Mouse (Mus musculus) hindbrain, embryonic 12.5 days (tissue): ENCODE results near the gene Lars2. TPM values are rescaled to one million over a fixed set of nuclear protein-coding genes. Genes with fewer than 3 reads are reported as not detected.
"Not testable (repeated sequence)": the region's sequence is repeated elsewhere in the genome, so short reads cannot be mapped to it uniquely, and the experiment has no call there.

Experiments used
- ATAC-seq: fragments of 200-750 bp; cut with Nextera tagmentation; 2 replicates; pipeline ENCODE4 v1.8.0; 2017; ENCODE audit warnings: moderate TSS enrichment; ENCODE audit not compliant: low FRiP score
- H3K27ac ChIP-seq: fragments of 300-500 bp; sonication (generic); 2 replicates; pipeline ENCODE4 v1.5.1; 2016; ENCODE audit warnings: mild to moderate bottlenecking
- H3K27me3 ChIP-seq: fragments of 300-500 bp; sonication (generic); 2 replicates; pipeline ENCODE4 v1.6.1; 2016; ENCODE audit warnings: mild to moderate bottlenecking
- H3K36me3 ChIP-seq: fragments of 300-500 bp; sonication (generic); 2 replicates; pipeline ENCODE4 v1.6.1; 2016; ENCODE audit warnings: mild to moderate bottlenecking
- H3K4me1 ChIP-seq: fragments of 300-500 bp; sonication (generic); 2 replicates; pipeline ENCODE4 v1.6.1; 2016
- H3K4me2 ChIP-seq: fragments of 300-500 bp; sonication (generic); replicated peaks from 2 replicates; pipeline ENCODE4 v1.6.1; 2016; ENCODE audit warnings: mild to moderate bottlenecking
- H3K4me3 ChIP-seq: fragments of 300-500 bp; sonication (generic); 2 replicates; pipeline ENCODE4 v1.5.1; 2016; ENCODE audit warnings: mild to moderate bottlenecking
- H3K9ac ChIP-seq: fragments of 300-500 bp; sonication (generic); 2 replicates; pipeline ENCODE4 v1.6.1; 2016; ENCODE audit warnings: mild to moderate bottlenecking, moderate library complexity
- H3K9me3 ChIP-seq: fragments of 300-500 bp; sonication (generic); replicated peaks from 2 replicates; pipeline ENCODE4 v1.6.1; 2016; ENCODE audit warnings: mild to moderate bottlenecking
- WGBS: fragments of 180-500 bp; shearing (Covaris S2); methylation state at CpG from one replicate; pipeline ENCODE4 v1.1.7; 2016; 5-methylcytosine and 5-hydroxymethylcytosine counted together
- polyA plus RNA-seq: library from polyadenylated mRNA; unstranded; fragments of >200 nt; fragmentation: Nextera tagmentation; extraction: Ambion mirVana; gene quantifications from 2 replicates; pipeline ENCODE4 v1.2.1, GENCODE M21; 2016

Lars2 gene
- polyA plus RNA-seq, 1 experiment from 2014 or later = 1,119 TPM

DNA sequence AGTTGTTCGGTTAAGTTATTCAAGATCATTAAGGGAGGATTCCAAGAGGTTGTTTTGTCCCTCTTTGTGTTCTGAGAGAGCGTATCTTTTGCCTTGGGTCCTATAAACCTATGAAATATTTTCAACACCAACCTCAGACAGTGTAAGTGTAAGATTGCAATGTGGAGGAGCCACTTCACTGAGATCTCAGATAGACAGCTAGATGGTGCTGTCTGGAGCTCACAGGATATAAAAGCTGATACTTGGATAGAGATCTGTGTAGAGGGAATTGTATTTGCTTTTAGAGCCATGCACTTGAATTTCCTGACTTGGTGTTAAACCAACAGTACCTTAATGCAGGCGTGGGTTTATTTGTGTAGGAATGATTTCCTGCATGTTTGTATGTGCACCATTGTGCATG lies 35.5 kb downstream of the Lars2 start:
- Histone ChIP-seq H3K9ac (no peak overlapping the region), H3K27ac (no peak overlapping the region), H3K4me2 (no peak overlapping the region), H3K27me3 (no peaks in the 10 kb centered on the region), H3K4me3 (no peak overlapping the region), H3K36me3 (no peaks in the 10 kb centered on the region), H3K9me3 (no peaks in the 10 kb centered on the region), H3K4me1 (no peaks in the 10 kb centered on the region)
- 89% methylated on average over 3 of the region's 3 CpGs for WGBS
- ATAC-seq = no peak

DNA sequence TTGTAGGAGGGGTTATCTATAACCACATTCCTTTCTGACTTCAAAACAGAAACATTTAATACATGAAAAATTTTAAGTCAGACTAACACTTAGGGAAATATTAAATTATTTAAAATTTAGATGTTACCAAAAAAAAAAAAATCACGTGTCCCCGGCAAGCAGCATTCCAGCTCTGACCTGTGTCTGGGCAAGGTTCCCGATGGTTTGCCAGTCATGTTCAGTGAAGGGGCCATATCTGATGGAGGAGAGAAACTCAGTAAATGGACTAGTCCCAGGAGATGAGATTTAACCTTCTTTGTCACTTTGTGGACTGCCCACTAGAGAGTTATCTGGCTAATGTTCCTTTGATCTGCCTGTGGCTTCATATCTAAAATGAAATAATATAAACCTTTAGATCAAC lies 36.3 kb downstream of the Lars2 start:
- no peak for ATAC-seq
- Histone ChIP-seq H3K27ac (no peak overlapping the region), H3K4me3 (no peak overlapping the region), H3K36me3 (no peaks in the 10 kb centered on the region), H3K9me3 (no peaks in the 10 kb centered on the region), H3K27me3 (no peaks in the 10 kb centered on the region), H3K9ac (no peak overlapping the region), H3K4me1 (no peaks in the 10 kb centered on the region), H3K4me2 (no peak overlapping the region)
- 89% methylated on average over 3 of the region's 3 CpGs for WGBS

DNA sequence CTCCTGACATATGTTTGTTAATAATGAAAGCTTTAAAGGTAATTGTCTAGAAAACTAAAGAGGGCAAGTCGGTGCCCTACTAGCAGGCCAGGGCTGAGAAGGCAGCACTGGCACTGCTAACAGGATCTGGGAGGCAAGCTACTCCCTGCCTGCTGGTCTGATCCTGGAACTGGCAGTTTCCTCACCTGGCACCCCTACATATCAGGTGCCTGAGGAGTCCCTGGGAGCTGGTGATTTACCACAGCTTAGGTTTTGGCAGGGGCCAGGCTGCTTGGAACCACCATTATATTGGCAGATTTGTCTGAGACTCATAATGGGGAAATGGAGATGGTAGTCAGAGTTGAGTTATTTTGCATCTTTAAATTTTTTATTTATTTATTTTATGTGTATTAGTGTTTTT lies 38.5 kb downstream of the Lars2 start:
- Histone ChIP-seq H3K4me3 (no peak overlapping the region), H3K4me2 (no peak overlapping the region), H3K27me3 (no peaks in the 10 kb centered on the region), H3K27ac (no peak overlapping the region), H3K9me3 (no peaks in the 10 kb centered on the region), H3K9ac (no peak overlapping the region), H3K4me1 (no peaks in the 10 kb centered on the region), H3K36me3 (no peaks in the 10 kb centered on the region)
- ATAC-seq = no peak
- WGBS = 89% methylated on average over 1 of the region's 1 CpGs

DNA sequence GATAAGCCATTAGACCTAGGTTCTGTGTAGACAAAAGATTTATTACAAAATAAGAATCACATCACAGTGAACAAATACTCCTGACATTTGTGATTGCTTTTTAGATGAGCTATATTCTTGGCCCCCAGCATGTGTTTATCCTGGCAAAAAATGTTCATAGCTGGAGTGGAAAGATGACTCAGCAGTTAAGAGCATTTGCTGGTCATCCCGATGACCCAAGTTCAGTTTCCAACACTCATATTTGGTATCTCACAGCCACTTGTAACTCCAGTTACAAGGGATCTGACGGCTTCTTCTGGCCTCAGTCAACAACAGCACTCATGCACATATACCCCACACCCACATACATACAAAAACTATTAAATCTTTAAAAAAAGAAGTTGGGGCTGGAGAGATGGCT lies 42.0 kb downstream of the Lars2 start:
- ATAC-seq = no peak
- Histone ChIP-seq H3K4me1 (no peaks in the 10 kb centered on the region), H3K27ac (no peak overlapping the region), H3K4me2 (no peak overlapping the region), H3K9ac (no peak overlapping the region), H3K36me3 (peaks cover 21% of the 10 kb centered on the region), H3K4me3 (no peak overlapping the region), H3K9me3 (no peaks in the 10 kb centered on the region), H3K27me3 (no peaks in the 10 kb centered on the region)
- 99% methylated on average over 2 of the region's 2 CpGs for WGBS

DNA sequence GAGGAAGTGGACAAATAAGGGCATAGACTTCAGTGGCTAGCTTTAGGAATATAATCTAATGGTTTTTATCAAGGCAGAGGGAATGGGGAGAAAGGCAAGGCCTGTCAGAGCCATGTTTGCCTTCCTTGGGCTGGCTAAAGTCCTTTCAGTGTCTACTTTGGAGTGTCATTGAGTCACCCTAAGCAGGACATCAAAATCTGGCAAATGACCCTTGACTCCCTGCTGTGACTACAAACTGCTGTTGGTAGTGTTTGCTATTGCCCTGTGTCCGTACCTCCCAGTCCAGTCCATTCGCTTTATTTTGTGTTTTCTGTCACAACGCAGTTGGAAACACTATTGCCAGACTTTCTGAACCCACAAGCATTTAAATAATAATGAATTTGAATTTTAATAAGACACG lies 63.1 kb downstream of the Lars2 start:
- ATAC-seq = no peak
- H3K36me3 ChIP-seq = peaks cover 15% of the 10 kb centered on the region; the same call in 1 of the 2 replicates
- no peak overlapping the region for H3K9ac ChIP-seq
- no peaks in the 10 kb centered on the region for H3K9me3 ChIP-seq
- H3K27me3 ChIP-seq = no peaks in the 10 kb centered on the region
- no peak overlapping the region for H3K4me2 ChIP-seq
- H3K4me1 ChIP-seq = no peaks in the 10 kb centered on the region
- no peak overlapping the region for H3K27ac ChIP-seq
- 86% methylated on average over 4 of the region's 4 CpGs for WGBS
- H3K4me3 ChIP-seq = no peak overlapping the region

DNA sequence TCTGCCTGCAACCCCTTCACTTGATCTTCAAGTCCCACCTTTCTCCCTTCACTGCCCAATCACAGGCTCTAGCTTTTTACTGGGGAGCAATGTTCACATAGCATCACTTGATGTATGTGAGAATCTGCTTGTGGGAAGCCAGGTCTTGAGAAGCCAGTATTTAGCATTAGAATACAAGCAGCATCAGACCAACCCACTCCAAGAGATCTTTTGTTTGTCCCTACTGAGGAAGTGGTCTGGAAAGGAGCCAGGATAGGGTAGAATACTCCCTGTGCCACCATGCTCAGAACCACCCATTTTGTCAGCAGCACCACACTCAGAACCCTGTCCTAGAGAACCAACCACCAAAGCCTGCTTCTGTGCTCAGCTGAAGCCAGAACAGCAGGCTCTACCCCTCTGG lies 64.2 kb downstream of the Lars2 start:
- Histone ChIP-seq H3K9me3 (no peaks in the 10 kb centered on the region), H3K4me3 (no peak overlapping the region), H3K27ac (no peak overlapping the region), H3K4me2 (no peak overlapping the region), H3K9ac (no peak overlapping the region), H3K4me1 (no peaks in the 10 kb centered on the region), H3K36me3 (peaks cover 17% of the 10 kb centered on the region), H3K27me3 (no peaks in the 10 kb centered on the region)
- no peak for ATAC-seq

DNA sequence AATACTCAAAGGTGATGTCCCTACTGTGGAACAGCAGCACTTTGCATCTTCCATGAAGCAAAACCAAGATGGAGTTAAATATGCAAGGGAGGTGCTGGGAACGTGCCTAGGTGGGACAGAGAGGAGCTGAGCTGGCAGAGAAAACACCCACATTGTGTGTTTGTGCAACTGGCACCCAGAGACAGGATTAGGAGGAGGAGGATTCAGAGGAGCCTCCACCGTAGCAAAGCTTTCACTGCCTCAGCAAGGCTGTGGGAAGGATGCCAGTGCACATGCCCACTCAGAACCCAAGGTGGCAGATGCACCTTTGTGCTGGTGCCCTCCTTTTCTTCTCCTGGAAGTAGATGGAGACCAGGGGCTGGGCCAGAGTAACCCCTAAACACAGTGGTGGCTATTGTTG lies 71.5 kb downstream of the Lars2 start:
- no peak for ATAC-seq
- H3K36me3 ChIP-seq = peaks cover 27% of the 10 kb centered on the region
- no peak overlapping the region for H3K27ac ChIP-seq
- H3K4me1 ChIP-seq = 0 out of 2 replicates have a peak, but pooled peaks cover 2% of the 10 kb centered on the region
- no peaks in the 10 kb centered on the region for H3K27me3 ChIP-seq
- WGBS = 91% methylated on average over 2 of the region's 2 CpGs
- H3K4me3 ChIP-seq = no peak overlapping the region
- H3K4me2 ChIP-seq = no peak overlapping the region
- H3K9ac ChIP-seq = no peak overlapping the region
- no peaks in the 10 kb centered on the region for H3K9me3 ChIP-seq

DNA sequence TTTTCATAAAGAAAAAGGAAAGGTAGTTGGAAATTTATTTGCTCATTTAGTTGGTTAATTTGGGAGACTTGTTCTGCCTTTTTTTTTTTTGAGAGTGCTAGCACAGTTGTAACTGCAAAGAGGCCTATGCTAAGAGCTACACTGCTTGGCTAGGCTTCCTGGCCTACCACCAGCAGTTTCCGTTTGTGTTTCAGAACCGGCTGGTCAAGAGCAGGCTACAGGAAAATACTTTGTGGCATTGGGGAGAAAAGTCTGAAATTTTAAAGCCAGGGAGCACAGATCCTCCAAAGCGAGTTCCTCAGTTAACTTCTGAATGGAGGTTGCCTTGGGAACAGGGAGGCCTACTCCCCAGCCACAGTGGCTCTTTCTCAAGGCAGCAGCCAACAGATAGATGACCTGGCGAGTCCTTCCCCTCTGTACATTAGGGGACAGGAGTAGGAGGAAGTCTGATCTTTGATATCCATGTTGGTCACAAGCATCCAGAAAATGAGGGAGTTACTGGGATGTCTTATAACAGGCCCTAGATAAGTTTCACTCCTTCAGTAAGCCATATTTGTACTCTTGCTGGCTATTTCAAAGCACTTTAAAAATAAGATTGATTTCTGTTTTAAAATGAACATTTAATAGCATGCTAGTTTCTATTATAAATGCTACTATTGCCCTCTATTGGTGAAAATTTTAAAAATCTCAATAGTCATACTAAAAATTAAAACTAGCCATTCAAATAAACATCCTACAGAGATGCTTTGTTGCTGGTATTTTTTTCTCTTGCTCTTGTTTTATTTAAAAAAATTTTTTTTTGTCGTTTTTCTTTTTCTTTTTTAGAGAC lies 73.7 kb downstream of the Lars2 start:
- WGBS = 38% methylated on average over 5 of the region's 5 CpGs
- no peak for ATAC-seq
- 0 out of 2 replicates have a peak, but pooled peaks cover 2% of the 10 kb centered on the region for H3K4me1 ChIP-seq
- no peak overlapping the region for H3K9ac ChIP-seq
- H3K9me3 ChIP-seq = no peaks in the 10 kb centered on the region
- no peak overlapping the region for H3K4me2 ChIP-seq
- H3K27me3 ChIP-seq = no peaks in the 10 kb centered on the region
- no peak overlapping the region for H3K4me3 ChIP-seq
- no peak overlapping the region for H3K27ac ChIP-seq
- peaks cover 24% of the 10 kb centered on the region for H3K36me3 ChIP-seq

DNA sequence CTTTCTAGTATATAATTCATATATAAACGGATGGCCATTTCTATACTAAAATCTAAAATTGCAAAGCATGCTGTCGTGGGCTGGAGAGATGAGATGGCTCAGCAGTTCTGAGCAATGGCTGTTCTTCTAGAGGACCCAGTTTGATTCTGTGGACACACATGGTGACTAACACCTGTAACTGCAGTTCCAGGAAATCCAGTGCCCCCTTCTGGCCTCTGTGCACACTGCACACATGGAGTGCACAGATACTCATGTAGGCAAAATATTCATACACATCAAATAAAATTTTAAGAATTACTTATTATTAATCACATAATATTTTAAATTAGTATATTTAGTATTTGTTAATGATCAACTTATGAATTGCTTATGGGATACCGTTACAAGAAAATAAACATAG lies 80.4 kb downstream of the Lars2 start:
- not testable (repeated sequence) for H3K9me3 ChIP-seq, H3K36me3 ChIP-seq, H3K27ac ChIP-seq, ATAC-seq, H3K9ac ChIP-seq, H3K4me3 ChIP-seq, H3K4me2 ChIP-seq, H3K4me1 ChIP-seq, H3K27me3 ChIP-seq
- WGBS = 98% methylated on average over 3 of the region's 3 CpGs

DNA sequence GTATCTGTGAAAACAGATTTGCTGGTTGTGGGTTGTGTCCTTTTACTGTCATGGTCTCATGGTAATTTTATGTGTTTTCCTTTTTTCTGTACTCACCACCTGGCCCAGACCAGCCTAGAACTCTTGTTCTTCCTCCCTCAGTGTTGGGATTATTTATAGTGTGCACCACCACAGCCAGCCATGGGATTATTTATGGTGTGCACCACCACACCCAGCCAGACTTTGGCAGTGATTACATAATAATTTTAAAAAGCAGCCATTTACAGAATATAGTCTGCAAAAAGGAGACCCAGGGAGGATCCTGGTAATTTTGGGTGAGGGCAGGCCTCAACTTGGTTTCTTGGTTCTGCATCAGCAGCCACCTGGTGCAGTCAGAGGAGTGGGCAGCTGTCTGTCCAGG lies 81.9 kb downstream of the Lars2 start:
- no peaks in the 10 kb centered on the region for H3K27me3 ChIP-seq
- H3K9me3 ChIP-seq = no peaks in the 10 kb centered on the region
- H3K27ac ChIP-seq = no peak overlapping the region
- ATAC-seq = no peak
- no peak overlapping the region for H3K4me3 ChIP-seq
- H3K4me2 ChIP-seq = no peak overlapping the region
- no peaks in the 10 kb centered on the region for H3K4me1 ChIP-seq
- no peak overlapping the region for H3K9ac ChIP-seq
- H3K36me3 ChIP-seq = peaks cover 4% of the 10 kb centered on the region; the same call in 1 of the 2 replicates

DNA sequence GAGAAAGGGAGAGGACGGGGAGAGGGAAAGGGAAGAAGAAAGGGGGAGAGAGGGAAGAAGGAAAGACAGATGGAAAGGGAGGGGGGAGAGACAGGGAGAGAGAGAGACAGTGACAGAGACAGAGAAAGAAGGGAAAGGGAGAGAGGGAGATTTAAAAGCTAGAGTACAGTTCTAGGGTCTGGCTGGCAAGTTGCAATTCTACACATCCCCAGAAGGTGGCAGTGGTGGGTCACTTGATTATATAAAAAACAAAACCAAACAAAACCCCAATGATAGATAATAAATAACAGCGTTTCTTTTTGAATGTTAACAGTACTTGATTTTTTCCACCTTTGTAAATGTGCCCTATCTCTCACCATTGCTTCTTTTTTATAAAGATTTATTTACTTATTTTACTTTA lies 83.4 kb downstream of the Lars2 start:
- WGBS = 48% methylated on average over 2 of the region's 2 CpGs
- Histone ChIP-seq H3K4me1 (no peaks in the 10 kb centered on the region), H3K9ac (no peak overlapping the region), H3K27ac (no peak overlapping the region), H3K27me3 (no peaks in the 10 kb centered on the region), H3K4me2 (no peak overlapping the region), H3K36me3 (0 out of 2 replicates have a peak, but pooled peaks cover 16% of the 10 kb centered on the region), H3K9me3 (no peaks in the 10 kb centered on the region), H3K4me3 (no peak overlapping the region)
- no peak for ATAC-seq

DNA sequence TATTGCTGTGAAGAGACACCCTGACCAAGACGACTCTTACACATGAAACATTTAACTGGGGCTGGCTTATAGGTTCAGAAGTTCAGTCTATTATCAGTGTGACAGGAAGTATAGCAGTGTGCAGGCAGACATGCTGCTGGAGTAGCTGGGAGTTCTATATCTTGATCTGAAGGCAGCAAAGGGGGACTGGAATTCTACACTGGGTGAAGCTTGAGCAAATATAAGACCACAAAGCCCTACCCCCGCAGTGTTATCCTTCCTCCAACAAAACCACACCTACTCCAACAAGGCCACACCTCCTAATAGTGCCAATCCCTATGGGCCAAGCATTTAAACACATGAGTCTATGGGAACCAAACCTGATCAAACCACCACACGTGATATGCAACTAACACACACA lies 85.0 kb downstream of the Lars2 start:
- Histone ChIP-seq H3K4me3 (no peak overlapping the region), H3K27ac (no peak overlapping the region), H3K4me2 (no peak overlapping the region), H3K27me3 (no peaks in the 10 kb centered on the region), H3K9ac (no peak overlapping the region), H3K4me1 (no peaks in the 10 kb centered on the region), H3K9me3 (no peaks in the 10 kb centered on the region), H3K36me3 (0 out of 2 replicates have a peak, but pooled peaks cover 17% of the 10 kb centered on the region)
- ATAC-seq = no peak
- 84% methylated on average over 3 of the region's 3 CpGs for WGBS
